Mouse (Mus musculus) olfactory bulb, adult 2 months (tissue): Measurements from ENCODE around the gene Aqp6.

Experiments used
- CTCF ChIP-seq: fragments of 200-500 bp; IDR thresholded peaks from 2 replicates; pipeline ENCODE4 v1.5.1; 2012; ENCODE audit warnings: low read depth, mild to moderate bottlenecking, low read length, moderate library complexity; ENCODE audit not compliant: insufficient read depth
- POLR2A ChIP-seq: fragments of 200-500 bp; IDR thresholded peaks from 2 replicates; pipeline ENCODE4 v1.6.1; 2012; ENCODE audit warnings: mild to moderate bottlenecking, low read depth, low read length, moderate library complexity; ENCODE audit not compliant: insufficient read depth

DNA sequence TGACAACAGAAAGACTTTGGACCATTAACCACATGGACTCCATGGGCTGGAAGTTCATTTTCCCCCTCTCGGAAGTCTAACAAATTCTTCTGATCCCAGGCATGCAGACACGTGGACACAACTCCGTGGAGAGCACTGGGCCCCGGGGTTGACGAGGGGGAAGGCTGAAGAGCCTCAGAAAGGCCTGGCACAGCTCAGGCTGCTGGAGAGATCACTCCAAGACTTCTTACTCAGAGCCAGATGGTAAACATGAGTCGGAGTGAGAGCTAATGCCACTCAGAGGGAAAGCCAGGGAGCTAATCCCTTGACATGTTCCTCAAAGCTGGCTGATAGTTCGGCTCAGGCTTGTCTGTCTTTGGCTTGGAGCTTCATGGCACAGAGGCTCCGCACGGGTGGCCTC, 14.0 kb downstream of the Aqp6 start:
- no peak for TF ChIP-seq CTCF
- TF ChIP-seq POLR2A: no peak
